Mouse (Mus musculus) forebrain, postnatal 0 days (tissue): ENCODE results near the gene Pde4d. TPM values are rescaled to one million over a fixed set of nuclear protein-coding genes. Genes with fewer than 3 reads are reported as not detected.

ENCODE experiments used
- ATAC-seq: fragments of 200-750 bp; cut with Nextera tagmentation; 2 replicates; pipeline ENCODE4 v1.8.0; 2017; ENCODE audit warnings: mild to moderate bottlenecking, moderate library complexity
- DNase-seq: peaks from one replicate; pipeline ENCODE4 v3.0.0-alpha.2; 2015
- H3K27ac ChIP-seq: fragments of 300-500 bp; sonication (generic); 2 replicates; pipeline ENCODE4 v1.5.1; 2014; ENCODE audit warnings: low read depth, mild to moderate bottlenecking, antibody characterized with exemption, low read length, moderate library complexity, mixed read lengths
- H3K27me3 ChIP-seq: fragments of 300-500 bp; sonication (generic); 2 replicates; pipeline ENCODE4 v1.6.1; 2014; ENCODE audit warnings: mild to moderate bottlenecking, low read length, mixed read lengths; ENCODE audit not compliant: insufficient read depth
- H3K36me3 ChIP-seq: fragments of 300-500 bp; sonication (generic); 2 replicates; pipeline ENCODE4 v1.6.1; 2014; ENCODE audit warnings: mild to moderate bottlenecking, moderate library complexity; ENCODE audit not compliant: insufficient read depth
- H3K4me1 ChIP-seq: fragments of 300-500 bp; sonication (generic); 2 replicates; pipeline ENCODE4 v1.6.1; 2014; ENCODE audit warnings: antibody characterized with exemption; ENCODE audit not compliant: insufficient read depth
- H3K4me2 ChIP-seq: fragments of 300-500 bp; sonication (generic); 2 replicates; pipeline ENCODE4 v1.6.1; 2014; ENCODE audit warnings: low read depth, mild to moderate bottlenecking, moderate library complexity
- H3K4me3 ChIP-seq: fragments of 300-500 bp; sonication (generic); 2 replicates; pipeline ENCODE4 v1.5.1; 2014; ENCODE audit warnings: low read depth, low read length, mixed read lengths
- H3K9ac ChIP-seq: fragments of 300-500 bp; sonication (generic); 2 replicates; pipeline ENCODE4 v1.6.1; 2014; ENCODE audit warnings: mild to moderate bottlenecking
- H3K9me3 ChIP-seq: fragments of 300-500 bp; sonication (generic); 2 replicates; pipeline ENCODE4 v1.6.1; 2016; ENCODE audit warnings: low read length
- CTCF ChIP-seq: sonication (generic); IDR thresholded peaks from 2 replicates; pipeline ENCODE4 v1.5.1; 2016; ENCODE audit warnings: antibody characterized with exemption, control low read depth, low read depth
- WGBS: fragments of 180-500 bp; shearing (Covaris S2); extraction: QIAGEN DNeasy Blood & Tissue Kit; methylation state at CpG from one replicate; pipeline ENCODE4 v1.1.7; 2014; 5-methylcytosine and 5-hydroxymethylcytosine counted together
- polyA plus RNA-seq: library from polyadenylated mRNA; unstranded; fragments of >200 nt; fragmentation: Nextera tagmentation; extraction: Ambion mirVana; gene quantifications from 2 replicates; pipeline ENCODE4 v1.2.1, GENCODE M21; 2015
- total RNA-seq: library from RNA; depleted of rRNA; stranded (reverse); fragments of >200 nt; gene quantifications from 2 replicates; pipeline ENCODE4 v1.2.3, GENCODE M21; 2014

Pde4d gene
- total and polyA plus RNA-seq, 2 experiments from 2014 or later, result 13.2 to 78.8 TPM

GRCm38 (mm10) chr13:108453064-108453919, 3.5 kb downstream of the Pde4d start:
- no peak overlapping the region for H3K4me2 ChIP-seq
- no peaks in the 10 kb centered on the region for H3K36me3 ChIP-seq
- H3K4me1 ChIP-seq, result no peaks in the 10 kb centered on the region
- no peaks in the 10 kb centered on the region for H3K27me3 ChIP-seq
- no peak for TF ChIP-seq CTCF
- no peak overlapping the region for H3K9ac ChIP-seq
- H3K27ac ChIP-seq, result no peak overlapping the region
- H3K4me3 ChIP-seq, result no peak overlapping the region
- 68% methylated on average over 6 of the region's 6 CpGs for WGBS
- ATAC-seq (no peak), DNase-seq (no peak)
- H3K9me3 ChIP-seq, result no peaks in the 10 kb centered on the region

DNA sequence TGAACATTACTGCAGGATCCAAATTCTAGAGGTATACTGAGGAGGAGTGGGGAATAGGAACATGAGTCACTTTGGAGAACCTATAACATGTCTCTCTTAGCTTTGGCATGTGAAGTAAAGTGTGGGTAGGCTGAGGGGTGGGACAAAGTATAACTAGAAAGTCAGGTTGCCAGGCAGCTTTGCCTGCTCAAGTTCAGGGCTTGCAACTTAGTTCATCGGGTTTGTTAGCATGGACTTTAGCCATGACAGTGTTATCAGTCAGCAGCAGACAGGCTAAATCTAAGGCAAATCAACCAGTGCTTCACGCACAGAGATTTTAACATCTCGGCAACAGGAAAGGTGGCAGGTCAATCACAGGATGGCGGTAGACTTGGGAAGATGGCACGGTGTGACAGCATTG, 12.8 kb downstream of the Pde4d start:
- no peaks in the 10 kb centered on the region for H3K9me3 ChIP-seq
- ATAC-seq (no peak), DNase-seq (no peak)
- no peaks in the 10 kb centered on the region for H3K4me1 ChIP-seq
- no peaks in the 10 kb centered on the region for H3K27me3 ChIP-seq
- no peak overlapping the region for H3K4me2 ChIP-seq
- TF ChIP-seq CTCF, result no peak
- no peaks in the 10 kb centered on the region for H3K36me3 ChIP-seq
- H3K9ac ChIP-seq, result no peak overlapping the region
- no peak overlapping the region for H3K27ac ChIP-seq
- no peak overlapping the region for H3K4me3 ChIP-seq
- 97% methylated on average over 5 of the region's 5 CpGs for WGBS

DNA sequence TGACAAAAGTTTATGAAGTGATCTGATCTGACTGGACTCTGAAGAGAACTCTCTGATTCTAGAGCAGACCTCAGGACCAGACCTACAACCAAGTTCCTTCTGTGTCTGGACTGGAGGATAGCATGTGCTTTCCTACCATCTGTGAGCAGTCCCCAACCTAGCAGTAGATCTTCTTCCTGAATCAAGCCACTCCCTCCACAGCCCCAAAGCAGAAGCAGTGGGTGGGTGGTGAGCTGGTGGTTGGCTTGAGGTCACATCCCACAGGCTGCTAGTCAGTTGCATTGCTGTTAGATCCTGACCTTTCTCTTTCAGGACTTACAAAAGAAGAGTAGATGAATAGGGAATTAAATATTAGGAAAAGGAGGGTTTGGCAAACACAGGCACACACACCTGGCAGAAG, 16.0 kb downstream of the Pde4d start:
- Histone ChIP-seq H3K36me3 (no peaks in the 10 kb centered on the region), H3K9ac (no peak overlapping the region), H3K4me3 (no peak overlapping the region), H3K27me3 (no peaks in the 10 kb centered on the region), H3K27ac (no peak overlapping the region), H3K9me3 (no peaks in the 10 kb centered on the region), H3K4me2 (no peak overlapping the region), H3K4me1 (no peaks in the 10 kb centered on the region)
- no peak for ATAC-seq
- no peak for DNase-seq
- TF ChIP-seq CTCF, result no peak

GRCm38 (mm10) chr13:108467046-108467445, 17.3 kb downstream of the Pde4d start:
- TF ChIP-seq CTCF, result no peak
- H3K4me2 ChIP-seq, result no peak overlapping the region
- no peak for ATAC-seq
- 36% methylated on average over 1 of the region's 1 CpGs for WGBS
- H3K27me3 ChIP-seq, result no peaks in the 10 kb centered on the region
- no peaks in the 10 kb centered on the region for H3K36me3 ChIP-seq
- no peak overlapping the region for H3K9ac ChIP-seq
- DNase-seq, result no peak
- no peak overlapping the region for H3K4me3 ChIP-seq
- H3K27ac ChIP-seq, result no peak overlapping the region
- H3K9me3 ChIP-seq, result no peaks in the 10 kb centered on the region
- H3K4me1 ChIP-seq, result no peaks in the 10 kb centered on the region

- Histone ChIP-seq H3K4me3 (no peak overlapping the region), H3K36me3 (no peaks in the 10 kb centered on the region), H3K9me3 (no peaks in the 10 kb centered on the region), H3K4me1 (no peaks in the 10 kb centered on the region), H3K9ac (no peak overlapping the region), H3K27ac (no peak overlapping the region), H3K27me3 (no peaks in the 10 kb centered on the region), H3K4me2 (no peak overlapping the region)
- no peak for TF ChIP-seq CTCF
- no peak for ATAC-seq
- WGBS, result 94% methylated on average over 3 of the region's 3 CpGs
- no peak for DNase-seq
Measured at GRCm38 (mm10) chr13:108480451-108480850, 30.7 kb downstream of the Pde4d start.

- TF ChIP-seq CTCF, result no peak
- no peak overlapping the region for H3K4me3 ChIP-seq
- H3K4me2 ChIP-seq, result no peak overlapping the region
- 91% methylated on average over 6 of the region's 6 CpGs for WGBS
- H3K9me3 ChIP-seq, result no peaks in the 10 kb centered on the region
- H3K27me3 ChIP-seq, result no peaks in the 10 kb centered on the region
- ATAC-seq (no peak), DNase-seq (no peak)
- H3K9ac ChIP-seq, result no peak overlapping the region
- H3K27ac ChIP-seq, result no peak overlapping the region
- H3K36me3 ChIP-seq, result no peaks in the 10 kb centered on the region
- H3K4me1 ChIP-seq, result no peaks in the 10 kb centered on the region
Measured at GRCm38 (mm10) chr13:108485036-108485435, 35.3 kb downstream of the Pde4d start.

DNA sequence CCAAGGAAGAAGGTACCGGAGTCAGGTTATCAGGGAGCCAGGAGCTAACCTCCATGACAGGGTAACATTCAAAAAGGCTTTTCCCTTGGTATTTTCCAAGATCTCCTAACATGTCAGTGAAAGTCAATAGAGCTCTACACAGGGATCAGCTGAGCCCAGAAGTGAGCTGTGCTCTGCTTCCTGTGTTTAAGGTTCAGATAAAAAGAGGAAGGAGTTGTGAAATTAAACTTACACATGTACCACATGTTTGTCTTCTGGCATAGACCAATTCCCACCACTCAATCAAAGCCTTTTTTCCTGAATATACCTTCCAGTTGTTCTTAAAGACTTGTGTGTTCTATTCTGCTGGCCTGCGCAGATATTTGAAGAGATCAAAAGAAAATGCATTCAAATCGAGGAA, 37.3 kb downstream of the Pde4d start:
- WGBS, result 91% methylated on average over 3 of the region's 3 CpGs
- TF ChIP-seq CTCF, result no peak
- Histone ChIP-seq H3K9me3 (no peaks in the 10 kb centered on the region), H3K4me1 (no peaks in the 10 kb centered on the region), H3K27me3 (no peaks in the 10 kb centered on the region), H3K36me3 (no peaks in the 10 kb centered on the region), H3K4me3 (no peak overlapping the region), H3K9ac (no peak overlapping the region), H3K27ac (no peak overlapping the region), H3K4me2 (no peak overlapping the region)
- ATAC-seq (no peak), DNase-seq (no peak)
